Mouse (Mus musculus): Measurements from ENCODE around the gene Gm11568.
"Not testable (repeated sequence)": the region's sequence is repeated elsewhere in the genome, so short reads cannot be mapped to it uniquely, and the experiment has no call there.

Gm11568 gene

GRCm38 (mm10) chr11:99857617-99858016, at the start of gene Gm11568:
Gene Gm11568 (plus strand): TSS chr11:99857917.
- DNase-seq: no peak

- DNase-seq: not testable (repeated sequence)
Measured at GRCm38 (mm10) chr11:99809792-99810191, 47.9 kb upstream of the Gm11568 start, which contains the start of gene Krtap4-13. Gene Krtap4-13 (minus strand): TSS chr11:99809892.

DNA sequence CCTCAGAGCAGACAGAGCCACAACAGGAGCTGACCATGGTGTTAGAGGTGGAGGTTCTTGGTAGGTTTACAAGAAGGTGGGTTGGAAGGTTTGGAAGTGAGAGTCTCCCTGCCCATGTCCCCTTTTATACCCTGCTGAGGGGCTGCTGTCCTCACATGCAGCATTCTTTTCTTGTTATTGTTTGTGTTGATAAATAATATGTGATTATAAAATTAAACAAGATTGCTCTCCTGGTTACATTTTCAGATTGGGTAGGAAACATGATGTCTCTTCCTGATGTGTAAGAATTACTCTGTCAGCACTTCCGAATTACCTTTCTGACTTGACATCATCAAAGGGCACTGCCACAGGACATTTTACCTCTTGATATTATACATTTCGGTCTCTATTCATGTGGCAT, 42.2 kb upstream of the Gm11568 start, which contains the start of gene Gm11564:
Gm11564 (minus strand) TSS at position 101 of the 400 bp plus-strand sequence.
- not testable (repeated sequence) for DNase-seq

- no peak for DNase-seq
Measured at GRCm38 (mm10) chr11:99837966-99838365, 19.8 kb upstream of the Gm11568 start, which contains the start of gene 2300003K06Rik. Gene 2300003K06Rik (minus strand): TSS chr11:99838066.

DNA sequence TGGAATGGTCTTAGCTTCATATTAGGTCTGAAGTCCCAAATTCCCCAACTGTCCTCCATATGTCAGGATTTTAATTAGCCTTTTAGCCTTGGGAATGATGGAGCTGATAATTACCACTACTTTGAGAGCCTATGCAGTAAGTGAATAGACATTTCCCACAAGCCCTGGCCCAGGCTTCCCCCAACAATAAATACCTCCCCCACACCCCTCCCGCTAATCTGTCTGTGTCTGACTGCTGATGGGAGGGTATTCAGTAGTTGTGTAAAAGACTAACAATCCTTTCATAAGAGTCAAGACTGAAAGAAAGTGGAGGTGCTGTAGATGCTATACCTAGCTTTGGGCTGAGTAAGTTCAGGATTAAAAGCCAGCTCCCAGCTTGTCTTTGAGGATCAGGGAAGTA, 15.5 kb upstream of the Gm11568 start:
- DNase-seq: no peak

DNA sequence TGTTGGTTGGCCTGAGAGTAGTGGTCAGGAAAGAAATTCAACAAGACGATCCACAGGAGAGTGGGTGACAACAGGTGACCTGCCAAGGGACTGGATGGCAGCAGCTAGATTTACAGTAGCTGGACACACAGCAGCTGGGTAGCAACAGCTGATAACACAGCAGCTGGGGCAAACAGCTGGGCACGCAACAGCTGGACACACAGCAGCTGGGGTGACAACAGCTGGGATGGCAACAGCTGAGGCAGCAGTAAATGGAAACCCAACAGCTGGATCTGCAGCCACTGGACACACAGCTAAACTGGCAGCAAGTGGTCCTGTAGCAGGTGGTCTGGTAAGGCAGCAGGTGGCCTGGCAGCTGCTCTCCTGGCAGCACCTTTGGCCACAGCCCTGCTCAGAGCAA, 11.0 kb upstream of the Gm11568 start:
- no peak for DNase-seq

- no peak for DNase-seq
Measured at GRCm38 (mm10) chr11:99851508-99851907, 6.2 kb upstream of the Gm11568 start, which contains the start of gene Krtap4-16. Gene Krtap4-16 (minus strand): TSS chr11:99851608.

DNA sequence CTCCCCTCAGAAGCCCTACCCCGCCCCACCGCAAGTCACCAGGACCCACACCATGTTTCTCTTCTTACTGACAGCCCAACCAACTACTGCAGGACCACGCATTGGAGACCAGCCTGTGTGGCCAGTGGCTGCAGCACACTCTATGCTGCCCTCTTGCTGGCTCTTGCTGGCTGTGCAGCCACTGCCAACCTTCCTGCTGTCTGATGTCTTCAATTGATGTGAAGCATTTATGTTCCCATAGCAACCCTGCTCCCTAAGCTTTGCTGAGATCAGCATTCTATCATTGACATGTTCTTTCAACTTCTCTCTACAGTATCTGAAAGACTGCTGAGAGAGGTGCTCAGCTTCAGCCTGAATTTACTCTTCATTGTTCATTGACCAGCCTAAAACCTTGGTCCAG, 3.6 kb upstream of the Gm11568 start:
- peak; percentile 1 for DNase-seq

DNA sequence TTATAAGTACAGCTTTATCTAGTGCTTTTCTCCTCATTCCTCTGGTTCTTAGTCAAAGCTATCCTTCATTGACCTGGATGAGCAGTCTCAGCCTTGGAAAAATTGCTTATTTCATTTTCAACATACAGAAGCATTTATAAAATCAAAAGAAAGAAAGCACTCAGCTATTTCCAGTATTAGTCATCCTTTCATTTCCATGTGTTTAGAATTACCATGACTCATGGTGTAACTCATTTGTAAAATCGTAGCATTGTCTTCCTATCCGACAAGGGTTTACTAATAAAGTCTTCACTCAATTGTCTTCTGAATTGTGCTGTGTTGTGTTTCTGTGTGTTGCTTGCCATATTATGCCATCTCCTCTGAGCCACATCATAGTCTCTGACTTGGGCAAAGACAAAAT, 1.0 kb downstream of the Gm11568 start:
- DNase-seq: no peak

DNA sequence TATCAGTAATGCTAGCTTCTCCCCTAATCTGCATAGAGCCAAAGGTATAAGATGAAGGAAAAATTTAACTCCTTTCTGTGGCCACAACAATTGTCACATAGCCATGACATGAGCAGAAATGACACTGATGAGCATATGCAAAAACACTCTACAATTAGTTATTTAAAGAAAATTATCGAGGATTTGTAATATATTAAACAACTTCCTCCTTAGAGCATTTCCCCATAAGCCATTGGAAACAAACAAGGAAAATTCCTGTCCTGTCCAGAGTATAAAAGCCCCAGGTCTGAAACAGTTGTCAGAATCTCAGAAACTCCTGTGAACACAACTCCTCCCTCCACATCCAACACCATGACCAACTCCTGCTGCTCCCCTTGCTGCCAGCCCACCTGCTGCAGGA, 6.5 kb downstream of the Gm11568 start, which contains the start of gene Gm11559:
Gm11559 (plus strand) TSS at position 301 of the 400 bp plus-strand sequence.
- not testable (repeated sequence) for DNase-seq

DNA sequence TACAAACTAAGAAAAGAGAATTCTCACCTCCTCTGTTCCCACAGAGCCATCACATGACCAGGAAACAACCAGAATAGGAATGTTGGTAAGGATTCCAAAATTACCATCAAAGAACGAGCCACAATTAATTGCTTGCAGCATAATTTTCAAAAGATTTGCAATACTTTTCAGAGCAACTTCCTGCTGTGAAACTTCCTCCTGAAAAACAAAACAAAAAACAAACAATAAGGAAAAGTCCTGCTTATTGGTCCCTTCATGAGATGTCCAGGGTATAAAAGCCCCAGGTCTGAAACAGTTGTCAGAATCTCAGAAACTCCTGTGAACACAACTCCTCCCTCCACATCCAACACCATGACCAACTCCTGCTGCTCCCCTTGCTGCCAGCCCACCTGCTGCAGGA, 15.4 kb downstream of the Gm11568 start, which contains the start of gene Krtap9-1:
Krtap9-1 (plus strand) TSS at position 301 of the 400 bp plus-strand sequence.
- DNase-seq: not testable (repeated sequence)

DNA sequence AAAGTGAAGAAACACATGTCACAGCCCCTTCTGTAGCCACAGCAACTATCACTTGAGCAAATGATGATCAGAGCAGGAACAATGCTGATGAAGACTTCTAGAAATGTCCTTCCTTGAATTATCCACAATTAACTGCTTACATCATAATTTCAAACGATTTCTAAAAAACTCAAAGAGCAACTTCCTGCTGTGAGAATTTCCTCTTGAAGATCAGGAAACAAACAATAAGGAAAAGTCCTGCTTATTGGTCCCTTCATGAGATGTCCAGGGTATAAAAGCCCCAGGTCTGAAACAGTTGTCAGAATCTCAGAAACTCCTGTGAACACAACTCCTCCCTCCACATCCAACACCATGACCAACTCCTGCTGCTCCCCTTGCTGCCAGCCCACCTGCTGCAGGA, 21.2 kb downstream of the Gm11568 start, which contains the start of gene Gm11567:
Gm11567 (plus strand) TSS at position 301 of the 400 bp plus-strand sequence.
- not testable (repeated sequence) for DNase-seq

GRCm38 (mm10) chr11:99907620-99908019, 49.9 kb downstream of the Gm11568 start, which contains the start of gene Krtap31-1:
Gene Krtap31-1 (plus strand): TSS chr11:99907920.
- no peak for DNase-seq

Data from lung, postnatal 36 days (tissue).